Mouse (Mus musculus) embryo, embryonic 11 days (tissue): Measurements from ENCODE around the gene Mto1.
A peak's percentile ranks its signal among the peaks of the same experiment; 100 is the strongest.

ENCODE experiments used
- DNase-seq: peaks from one replicate; pipeline ENCODE4 v3.0.0-alpha.2; 2015

Mto1 gene

DNA sequence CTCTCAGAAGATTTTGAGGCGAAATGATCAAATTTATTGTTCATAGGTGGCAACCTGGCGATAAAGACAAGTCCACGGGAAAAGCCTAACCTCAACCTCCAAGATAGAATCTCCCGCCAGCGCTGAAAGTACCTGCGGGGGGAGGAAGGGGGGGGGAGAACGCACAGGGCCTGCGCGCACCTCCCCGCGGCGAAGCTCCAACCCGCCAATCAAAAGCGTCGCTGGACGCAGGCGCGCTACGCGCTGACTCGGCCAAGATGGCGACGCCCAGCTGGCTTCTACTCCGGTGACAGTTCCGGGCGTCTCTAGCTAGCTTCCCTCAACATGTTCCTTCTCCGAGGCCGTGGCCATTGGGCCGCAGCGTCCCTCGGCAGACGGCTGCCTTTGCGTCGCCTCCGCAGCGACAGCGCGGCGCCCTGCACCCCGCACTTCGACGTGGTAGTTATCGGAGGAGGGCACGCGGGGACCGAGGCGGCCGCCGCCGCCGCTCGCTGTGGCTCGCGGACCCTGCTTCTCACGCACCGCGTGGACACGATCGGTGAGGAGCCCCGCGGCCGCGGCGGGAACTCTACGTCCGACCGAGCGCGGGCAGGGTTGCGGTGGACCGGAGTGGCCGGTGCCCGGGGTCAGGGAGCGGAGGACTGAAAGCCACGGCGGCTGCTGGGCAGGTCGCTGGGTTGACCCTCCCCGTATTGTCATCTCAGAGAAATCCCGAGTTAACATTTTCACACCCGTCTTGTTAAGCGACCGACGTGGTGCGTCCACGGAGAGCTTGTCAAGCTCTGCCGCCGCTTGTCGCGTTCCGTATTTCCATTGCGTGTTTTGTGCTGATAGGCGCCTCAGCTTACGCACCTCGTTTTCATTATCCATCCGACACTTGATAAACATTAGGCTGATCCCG lies at the start of gene Mto1, which contains the start of gene Gm17324:
Gene Mto1 (plus strand): TSS at position 236 of the 901 bp plus-strand sequence.
Gene Gm17324 (minus strand): TSS at position 814 of the 901 bp plus-strand sequence.
- peak; percentile 94 for DNase-seq

DNA sequence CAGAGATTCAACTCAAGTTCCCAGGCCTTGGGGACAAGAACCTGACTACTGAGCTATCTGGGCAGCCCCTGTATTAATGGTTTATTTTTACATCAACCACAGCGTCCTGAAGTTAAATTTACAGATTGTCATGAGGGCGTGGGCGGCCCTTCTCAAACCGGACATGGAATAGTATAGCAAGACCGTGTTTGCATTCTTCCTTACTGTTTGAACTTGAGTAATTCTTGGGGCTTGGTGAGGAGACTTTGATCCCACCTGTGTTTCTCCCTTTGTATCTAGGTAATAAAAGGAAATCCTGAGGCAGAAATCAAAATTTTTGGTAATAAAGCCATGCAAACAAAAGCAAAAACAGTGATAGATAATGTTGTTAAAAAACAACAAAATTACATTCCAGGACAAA lies 47.4 kb upstream of the Mto1 start:
- no peak for DNase-seq

DNA sequence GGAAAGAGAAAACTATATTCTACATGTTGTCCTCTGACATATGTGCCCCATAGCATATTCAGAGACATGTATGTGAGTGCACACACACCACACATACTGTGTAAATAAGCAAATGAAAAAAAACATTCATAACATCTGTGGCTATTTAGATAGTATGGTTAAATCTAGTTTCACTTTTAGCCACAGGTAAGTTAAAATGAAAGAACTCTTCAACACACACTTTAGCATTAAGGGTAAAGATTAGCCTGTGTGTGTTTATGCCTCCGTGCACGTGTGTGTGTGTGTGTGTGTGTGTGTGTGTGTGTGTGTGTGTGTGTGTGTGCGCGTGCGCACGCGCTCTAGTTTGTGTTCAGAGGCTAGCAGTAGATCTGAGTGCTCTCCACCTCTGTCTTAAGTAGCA lies 46.4 kb upstream of the Mto1 start:
- DNase-seq = no peak

DNA sequence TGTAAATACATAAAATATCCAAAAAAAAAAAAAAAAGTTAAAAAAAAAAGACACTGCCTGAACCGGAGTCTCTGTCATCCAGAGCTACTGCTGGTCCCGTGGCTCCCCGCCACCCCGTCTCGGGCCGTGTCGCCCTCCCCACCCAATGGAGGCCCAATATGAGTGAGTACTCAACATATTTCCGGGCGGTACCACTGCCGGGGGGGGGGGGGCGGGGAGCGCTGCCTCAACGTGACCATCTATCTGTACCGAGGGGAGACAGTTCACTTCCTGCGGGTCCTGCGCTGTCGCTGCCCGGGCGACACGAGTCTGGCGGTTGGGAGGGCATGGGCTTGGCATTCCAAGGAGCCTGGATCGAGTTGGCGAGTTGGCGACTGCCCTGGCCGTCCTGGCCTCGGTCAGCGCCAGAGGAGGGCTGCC lies 20.6 kb upstream of the Mto1 start:
- peak; percentile 24 for DNase-seq

DNA sequence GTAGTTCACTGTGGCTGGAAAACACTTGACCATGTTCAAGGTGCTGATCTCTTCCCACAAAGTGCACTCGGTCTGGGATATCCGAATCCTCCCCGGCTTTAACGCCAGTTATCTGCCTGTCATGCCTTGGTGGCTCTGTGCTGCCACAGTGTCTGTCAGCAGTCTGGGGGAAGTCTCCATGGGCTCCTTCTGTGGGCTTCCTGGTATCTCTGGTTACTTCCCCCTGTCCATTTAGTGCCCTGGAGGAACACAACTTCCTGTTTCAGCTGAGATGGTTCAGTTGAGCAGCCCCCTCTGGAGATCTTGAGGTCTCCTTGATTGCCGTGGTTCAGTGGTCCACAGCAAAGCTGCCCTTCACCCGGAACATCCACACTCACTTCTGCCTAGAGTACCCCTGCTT lies 19.8 kb upstream of the Mto1 start:
- DNase-seq = no peak

DNA sequence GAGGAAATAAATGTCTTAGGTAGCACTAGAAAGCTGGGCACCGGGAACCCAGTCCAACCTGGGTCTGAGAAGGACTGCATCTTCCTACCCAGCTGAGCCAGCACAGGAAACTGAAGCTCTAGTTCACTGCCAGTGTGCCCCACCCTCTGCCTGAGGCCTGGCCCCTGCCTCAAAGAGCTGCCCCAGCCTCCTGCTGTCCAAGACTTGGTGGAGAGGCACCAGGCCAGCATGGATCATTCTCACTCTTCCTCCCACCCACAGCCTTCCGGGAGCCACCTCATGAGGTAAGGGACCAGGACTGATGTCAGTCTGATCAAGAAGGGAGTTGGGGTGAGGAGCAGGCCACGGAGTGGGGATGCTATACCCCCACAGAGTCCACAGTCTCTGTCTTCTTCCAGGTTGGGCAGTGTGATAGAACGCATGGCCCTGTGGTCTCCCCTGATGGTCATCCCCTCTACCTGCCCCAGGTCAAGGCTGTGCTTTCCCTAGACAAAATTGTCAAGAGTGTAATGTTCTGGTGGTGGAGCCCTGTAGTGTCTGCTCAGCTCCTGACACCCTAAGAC lies 19.1 kb upstream of the Mto1 start:
- no peak for DNase-seq

DNA sequence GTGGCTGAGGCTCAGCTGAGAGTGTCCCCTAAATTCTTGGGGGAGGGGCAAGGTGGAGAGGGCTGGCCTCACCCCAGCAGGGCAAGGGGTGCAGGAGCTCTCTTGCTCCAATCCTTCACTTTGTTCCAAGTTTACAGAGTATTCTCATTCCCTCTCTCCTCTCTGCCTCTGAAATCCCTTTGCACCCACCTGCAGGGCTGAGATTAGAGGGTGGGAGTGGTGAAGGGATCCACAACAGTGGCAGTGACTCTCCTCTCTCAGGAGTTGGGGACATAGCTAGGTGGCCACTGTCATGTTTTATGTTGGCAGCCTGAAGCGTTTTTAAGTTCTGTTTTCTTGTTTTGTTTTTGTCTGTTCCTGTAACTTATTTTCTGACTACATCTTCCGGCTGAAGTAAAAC lies 18.5 kb upstream of the Mto1 start:
- DNase-seq = no peak

DNA sequence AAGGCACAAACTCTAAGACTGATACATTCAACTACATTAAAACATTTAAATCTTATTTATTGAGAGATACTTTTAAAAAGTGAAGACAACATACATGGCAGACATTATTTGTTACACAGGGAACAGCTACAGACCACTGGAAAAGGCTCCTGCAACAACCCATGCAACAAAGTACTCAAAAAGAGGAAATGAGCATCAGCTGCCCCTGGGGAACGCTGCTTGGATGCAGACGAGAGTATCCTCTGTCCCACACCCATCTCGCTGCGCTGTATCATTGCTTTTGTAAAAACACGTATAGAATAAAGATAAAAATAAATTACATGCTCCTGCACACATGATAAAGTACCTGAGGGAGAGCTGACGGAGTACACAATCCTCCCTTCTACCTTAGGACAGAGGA lies 17.5 kb upstream of the Mto1 start:
- DNase-seq = no peak

DNA sequence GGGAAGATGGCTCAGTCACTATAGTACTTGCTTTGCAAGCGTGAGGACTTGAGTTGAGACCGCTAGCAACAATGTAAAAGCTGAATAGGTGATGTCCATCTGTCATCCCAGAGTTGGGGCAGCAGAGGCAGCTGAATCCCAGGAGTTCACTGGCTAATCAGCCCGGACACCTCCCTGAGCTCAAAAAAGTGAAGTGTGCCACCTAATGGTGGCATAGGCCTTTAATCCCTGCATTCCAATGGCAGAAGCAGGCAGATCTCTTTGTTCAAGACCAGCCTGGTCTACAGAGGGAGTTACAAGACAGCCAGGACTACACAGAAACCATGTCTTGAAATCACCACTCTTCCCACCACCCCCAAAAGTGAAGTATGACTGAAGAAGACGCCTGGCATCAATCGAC lies 15.5 kb upstream of the Mto1 start:
- no peak for DNase-seq

DNA sequence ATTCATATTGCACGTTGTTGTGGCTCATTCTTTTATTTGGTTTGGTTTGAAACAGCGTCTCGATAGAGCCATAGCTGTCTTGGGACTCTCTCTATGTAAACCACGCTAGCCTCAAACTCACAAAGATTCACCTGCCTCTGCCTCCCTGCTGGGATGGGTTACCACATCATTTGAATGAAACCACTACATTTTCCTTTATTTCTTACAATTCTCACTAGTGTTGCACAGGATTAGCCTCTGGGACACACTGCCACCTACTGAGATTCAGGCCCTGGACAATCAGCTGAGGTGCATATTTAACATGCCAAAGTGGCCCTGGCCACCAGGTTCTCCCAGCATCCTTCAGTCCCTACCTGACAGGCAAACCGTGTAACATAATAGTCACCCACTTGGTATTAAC lies 8.6 kb upstream of the Mto1 start:
- DNase-seq = no peak

DNA sequence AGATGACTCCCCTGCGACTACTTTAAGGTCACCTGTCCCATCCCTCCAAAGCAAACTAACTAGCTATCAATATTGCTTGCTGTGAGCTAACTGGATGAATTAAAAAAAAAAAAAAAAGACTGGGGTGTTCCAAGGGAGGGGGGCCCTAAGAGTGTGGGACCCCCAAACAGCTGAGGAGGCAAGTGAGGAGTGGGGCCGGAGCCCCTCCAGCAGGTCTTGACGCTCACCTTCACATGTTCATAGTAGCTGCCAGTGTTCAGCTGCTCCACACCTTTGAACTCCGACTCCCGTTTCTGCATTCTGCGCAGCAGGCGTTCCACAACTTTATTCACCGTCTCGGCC lies 5.8 kb upstream of the Mto1 start:
- DNase-seq = no peak

DNA sequence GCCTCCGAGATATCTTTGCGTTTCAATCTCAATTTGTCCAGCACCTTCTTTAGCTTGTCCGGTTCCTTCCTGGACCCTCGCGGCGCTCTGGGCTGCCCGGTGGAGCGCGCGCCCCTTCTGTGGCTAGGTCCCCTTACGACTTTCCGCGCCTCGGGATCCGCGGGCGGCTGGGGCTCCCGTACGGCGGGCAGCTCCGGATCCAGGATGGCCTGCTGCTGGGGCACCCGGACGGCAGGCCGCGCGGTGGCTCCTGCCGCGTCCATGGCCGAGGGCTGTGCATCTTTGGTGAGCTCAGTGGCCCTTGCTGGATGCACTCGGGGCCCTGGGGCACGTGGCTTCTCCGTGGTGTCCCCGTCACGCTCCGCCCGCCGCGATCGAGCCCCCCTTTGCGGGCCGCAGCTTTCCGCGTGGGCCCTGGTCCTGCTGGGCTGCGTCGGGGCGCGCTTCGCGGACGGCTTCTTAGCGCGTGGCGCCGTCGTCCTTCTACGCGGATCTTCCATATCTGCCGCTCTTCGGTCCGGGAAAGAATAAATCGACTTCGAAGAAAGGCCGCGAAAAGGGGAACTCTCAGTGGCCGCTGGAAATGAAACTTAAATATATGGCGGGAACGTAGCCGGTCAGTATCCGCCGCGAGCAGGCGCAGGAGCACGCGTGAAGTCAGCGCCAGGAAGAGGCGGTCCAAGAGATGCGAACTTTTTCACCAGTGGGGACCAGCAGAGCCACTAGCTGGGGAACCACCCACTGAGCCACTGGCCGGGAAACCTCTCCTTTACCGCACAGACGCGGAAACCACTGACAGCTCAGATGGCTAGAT lies 5.2 kb upstream of the Mto1 start, which contains the start of gene Cgas:
Gene Cgas (minus strand): TSS at position 659 of the 814 bp plus-strand sequence.
- peak; percentile 64 for DNase-seq

DNA sequence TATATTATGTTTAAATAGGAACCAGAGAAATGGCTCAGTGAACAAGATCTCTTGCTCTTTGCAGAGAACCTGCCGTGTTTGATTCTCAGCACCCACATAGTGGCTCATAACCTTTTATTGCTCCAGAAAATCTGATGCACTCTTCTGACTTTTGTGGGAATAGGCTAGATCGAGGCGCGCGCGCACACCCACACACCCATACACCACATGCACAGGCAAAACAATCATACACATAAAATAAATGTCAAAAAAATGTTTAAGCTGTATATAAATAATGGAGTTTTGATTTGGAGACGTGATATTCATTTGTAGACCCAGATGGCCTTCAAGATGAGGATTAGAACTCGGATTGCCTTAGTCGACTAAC lies 419 bp upstream of the Mto1 start:
- DNase-seq = no peak

DNA sequence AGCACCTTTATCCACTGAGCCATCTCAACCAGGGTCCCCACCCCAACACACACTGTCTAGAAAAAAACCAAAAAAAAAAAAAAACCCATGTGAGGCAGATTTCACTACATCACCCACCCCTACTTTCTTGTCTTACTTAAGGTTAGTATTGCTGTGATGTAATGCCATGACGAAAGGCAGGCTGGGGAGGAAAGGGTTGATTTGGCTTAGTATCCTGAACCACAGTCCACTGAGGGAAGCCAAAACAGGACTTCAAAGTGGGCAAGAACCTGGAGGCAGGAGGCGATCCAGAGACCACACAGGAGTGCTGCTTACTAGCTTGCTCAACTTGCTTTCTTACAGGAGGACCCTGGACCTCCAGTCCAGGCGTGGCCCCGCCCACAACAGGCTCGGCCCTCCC lies 2.4 kb downstream of the Mto1 start:
- no peak for DNase-seq

DNA sequence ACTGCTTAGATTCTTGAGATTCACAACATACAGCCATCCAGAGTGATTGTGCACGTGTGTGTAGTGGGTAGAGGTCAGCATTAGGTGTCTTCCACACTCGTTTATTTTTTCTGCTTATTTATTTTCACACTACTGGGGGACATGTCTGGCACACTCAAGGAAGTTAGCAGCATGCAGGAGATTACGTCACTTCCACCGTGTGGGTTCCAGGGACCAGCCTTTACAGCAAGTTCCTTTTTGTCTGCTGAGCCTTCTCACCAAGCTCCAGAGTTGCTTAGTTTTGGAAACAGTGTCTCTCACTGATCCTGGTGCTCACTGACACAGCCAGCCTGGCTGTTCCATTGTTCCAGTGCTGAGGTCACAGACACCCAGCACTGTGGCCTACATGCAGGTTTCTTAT lies 3.4 kb downstream of the Mto1 start:
- no peak for DNase-seq

DNA sequence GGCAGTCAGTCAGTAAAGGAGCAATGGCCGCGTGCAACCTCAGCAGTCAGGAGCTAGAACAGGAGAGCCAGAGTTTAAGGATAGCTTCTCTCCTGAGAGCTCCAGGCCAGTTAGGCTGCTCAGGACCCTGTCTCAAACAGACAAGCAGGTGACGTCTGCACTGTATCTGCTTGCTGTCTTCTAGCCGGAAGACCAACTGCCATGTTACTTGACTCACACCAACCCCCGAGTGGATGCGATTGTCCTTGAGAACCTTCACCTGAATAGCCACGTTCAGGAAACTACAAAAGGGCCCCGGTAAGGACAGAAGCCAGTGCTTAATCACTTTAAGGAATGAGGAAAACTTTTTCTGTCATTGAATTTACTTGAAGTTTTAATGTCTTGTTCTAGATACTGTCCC lies 9.0 kb downstream of the Mto1 start:
- DNase-seq = no peak

DNA sequence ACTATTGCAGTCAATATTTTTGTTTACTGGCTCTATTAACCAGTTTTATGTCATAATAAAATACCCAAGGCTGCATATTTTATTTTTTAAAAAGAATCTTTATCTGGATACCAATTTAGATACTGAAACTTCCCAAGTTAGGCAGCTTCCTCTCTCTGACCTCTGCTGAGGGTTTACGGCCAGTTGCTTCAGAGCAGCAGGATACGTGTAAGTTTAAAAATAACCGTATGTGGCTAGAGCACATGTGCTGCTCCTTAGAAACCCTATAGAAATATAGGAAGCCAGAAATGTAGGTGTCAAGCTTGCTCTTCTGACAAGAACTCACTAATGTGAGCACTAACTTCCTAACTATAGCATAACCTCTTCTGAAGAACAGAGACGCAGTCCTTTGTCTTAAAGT lies 15.3 kb downstream of the Mto1 start:
- DNase-seq = no peak

DNA sequence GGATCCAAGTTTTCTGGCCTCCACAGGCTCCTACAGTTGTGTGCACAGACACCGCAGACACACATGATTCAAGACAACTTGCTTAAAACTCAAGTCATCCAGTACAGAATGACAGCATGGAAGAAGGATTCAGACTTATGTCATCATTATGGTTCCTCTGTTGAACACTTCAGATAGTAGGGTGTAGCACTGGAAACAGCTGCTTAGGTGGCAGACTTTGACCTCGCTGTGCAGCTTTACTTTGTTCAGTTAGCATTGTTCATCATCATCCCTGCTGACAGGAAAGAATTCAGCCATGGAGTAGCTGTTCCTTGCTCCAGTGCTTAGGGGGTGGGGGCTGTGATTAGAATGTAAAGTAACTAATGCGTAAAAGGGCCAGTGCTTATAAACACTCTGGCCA lies 17.7 kb downstream of the Mto1 start:
- no peak for DNase-seq

DNA sequence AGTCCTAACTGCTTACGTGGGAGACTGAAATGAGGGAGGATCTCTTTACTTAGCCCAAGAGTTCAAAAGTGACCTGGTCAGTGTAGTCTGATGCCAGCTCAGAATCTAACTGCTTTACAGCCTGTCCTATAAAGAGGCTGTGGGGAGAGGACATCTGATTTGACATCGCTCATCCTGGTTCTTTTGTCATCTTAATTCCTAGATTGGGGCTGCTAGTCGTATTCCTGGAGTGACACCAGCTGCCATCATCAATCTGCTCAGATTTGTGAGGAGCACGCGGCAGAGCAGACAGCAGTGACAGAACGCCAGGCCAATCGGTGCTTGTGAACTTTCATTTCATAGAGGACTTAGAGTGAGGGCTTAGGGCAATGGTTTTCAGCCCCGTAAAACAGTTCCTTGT lies 25.6 kb downstream of the Mto1 start:
- no peak for DNase-seq

DNA sequence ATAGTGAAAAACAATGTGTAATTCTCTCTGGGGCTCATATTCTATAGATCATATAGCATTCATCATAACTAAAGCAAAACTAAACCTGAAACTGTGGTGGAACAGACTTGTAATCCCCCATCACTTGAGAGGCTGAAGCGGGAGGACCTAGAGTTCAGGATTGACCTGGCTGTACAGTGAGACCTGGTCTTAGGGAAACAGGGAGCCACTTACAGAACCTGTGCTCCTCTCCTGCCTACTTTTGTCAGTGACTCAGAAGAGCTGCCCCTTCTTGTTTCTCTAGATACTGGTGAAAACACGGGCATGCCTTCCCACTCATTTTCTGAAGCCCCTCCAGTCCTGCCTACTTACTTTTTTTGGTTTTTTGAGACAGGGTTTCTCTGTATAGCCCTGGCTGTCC lies 26.3 kb downstream of the Mto1 start:
- DNase-seq = no peak

DNA sequence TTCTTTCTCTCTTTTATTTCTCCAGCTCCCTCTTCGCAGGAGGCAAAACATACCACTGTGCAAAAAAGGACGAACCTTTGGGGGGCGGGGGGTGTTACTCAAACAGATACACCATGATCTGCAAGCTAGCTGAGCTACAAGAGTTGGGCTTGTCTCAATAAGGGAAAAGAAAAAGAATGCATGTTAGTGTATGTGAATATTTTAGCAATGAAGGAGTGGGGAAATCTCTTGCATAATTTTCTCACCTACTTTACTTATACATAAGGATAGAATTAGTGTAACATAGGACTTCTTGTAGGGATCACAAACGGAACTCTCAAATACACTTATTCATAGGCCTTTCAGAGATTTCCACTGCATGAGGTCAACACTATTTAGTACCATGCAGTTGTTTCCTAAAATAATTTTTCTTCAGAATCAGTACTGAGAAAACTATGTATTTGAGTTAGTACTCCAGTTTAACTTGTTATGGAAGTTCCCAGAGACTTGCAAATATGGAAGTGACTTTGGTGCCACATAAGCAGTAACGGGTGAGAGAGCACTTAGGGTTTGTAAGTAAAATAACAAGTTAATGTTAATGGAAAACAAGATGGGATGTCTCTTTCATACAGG lies 26.9 kb downstream of the Mto1 start:
- no peak for DNase-seq

DNA sequence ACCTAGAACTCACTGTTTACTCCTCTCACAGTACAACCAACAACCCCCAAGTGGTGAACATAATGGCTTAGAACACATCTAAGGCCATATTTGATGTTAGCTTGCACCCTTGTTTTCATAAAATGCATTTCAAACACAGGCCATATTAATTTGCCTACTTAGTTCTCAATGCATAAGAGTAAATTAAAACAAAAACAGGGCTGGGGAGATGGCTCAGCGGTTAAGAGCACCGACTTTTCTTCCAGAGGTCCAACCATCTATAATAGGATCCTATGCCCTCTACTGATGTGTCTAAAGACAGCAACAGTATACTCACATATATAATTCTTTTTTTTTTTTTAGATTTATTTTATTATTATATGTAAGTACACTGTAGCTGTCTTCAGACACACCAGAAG lies 27.4 kb downstream of the Mto1 start:
- DNase-seq = no peak

DNA sequence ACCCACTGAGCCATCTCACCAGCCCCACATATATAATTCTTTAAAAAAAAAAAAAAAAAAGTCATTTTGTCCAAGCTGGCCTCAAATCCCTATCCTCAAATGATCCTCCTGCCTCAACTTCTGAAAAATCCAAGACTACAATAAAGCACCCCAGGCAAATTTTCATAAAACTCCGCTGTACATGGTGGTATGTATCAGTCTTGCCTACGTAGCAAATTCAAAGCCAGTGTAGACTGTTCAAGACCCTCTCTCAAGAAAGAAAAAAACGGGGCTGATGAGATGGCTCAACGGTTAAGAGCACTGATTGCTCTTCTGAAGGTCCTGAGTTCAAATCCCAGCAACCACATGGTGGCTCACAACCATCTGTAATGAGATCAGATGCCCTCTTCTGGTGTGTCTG lies 27.9 kb downstream of the Mto1 start:
- no peak for DNase-seq
